Mouse (Mus musculus): ENCODE results near the gene Pkig.
"Not testable (repeated sequence)": the region's sequence is repeated elsewhere in the genome, so short reads cannot be mapped to it uniquely, and the experiment has no call there.

Pkig gene

GRCm38 (mm10) chr2:163642685-163643575, 15.3 kb upstream of the Pkig start:
- peak; percentile 42 to 62 for DNase-seq (ENCODE audit: low read depth in 2 of 2, low spot score in 2 of 2)

- no peak for DNase-seq (ENCODE audit: low read depth in 2 of 2, low spot score in 2 of 2)
These were observed 14.6 kb upstream of the Pkig start for GRCm38 (mm10) chr2:163643576-163643971.

- no peak for DNase-seq (ENCODE audit: low read depth in 2 of 2, low spot score in 2 of 2)
These were observed 14.1 kb upstream of the Pkig start for GRCm38 (mm10) chr2:163644047-163644446.

- DNase-seq (ENCODE audit: low read depth in 2 of 2, low spot score in 2 of 2): peak; percentile 100
These were observed 13.4 kb upstream of the Pkig start, which contains the start of gene Serinc3 for GRCm38 (mm10) chr2:163644575-163645385. Serinc3 (minus strand) TSS chr2:163645131.

GRCm38 (mm10) chr2:163645700-163646460, 12.3 kb upstream of the Pkig start:
- DNase-seq (ENCODE audit: low read depth in 2 of 2, low spot score in 2 of 2): no peak

- no peak for DNase-seq (ENCODE audit: low read depth in 2 of 2, low spot score in 2 of 2)
These were observed 11.6 kb upstream of the Pkig start for GRCm38 (mm10) chr2:163646461-163647080.

- not testable (repeated sequence) for DNase-seq (ENCODE audit: low read depth in 2 of 2, low spot score in 2 of 2)
These were observed 2.5 kb upstream of the Pkig start for GRCm38 (mm10) chr2:163655699-163656098.

GRCm38 (mm10) chr2:163657486-163657885, 700 bp upstream of the Pkig start:
- DNase-seq (ENCODE audit: low read depth in 2 of 2, low spot score in 2 of 2): no peak

GRCm38 (mm10) chr2:163658941-163659340, 755 bp downstream of the Pkig start:
- DNase-seq (ENCODE audit: low read depth in 2 of 2, low spot score in 2 of 2): no peak

GRCm38 (mm10) chr2:163659431-163659830, 1.2 kb downstream of the Pkig start:
- DNase-seq (ENCODE audit: low read depth in 2 of 2, low spot score in 2 of 2): no peak

GRCm38 (mm10) chr2:163660103-163660701, 2.0 kb downstream of the Pkig start:
- DNase-seq (ENCODE audit: low read depth in 2 of 2, low spot score in 2 of 2): no peak

- no peak for DNase-seq (ENCODE audit: low read depth in 2 of 2, low spot score in 2 of 2)
These were observed 3.2 kb downstream of the Pkig start for GRCm38 (mm10) chr2:163661371-163661850.

GRCm38 (mm10) chr2:163662076-163662475, 3.9 kb downstream of the Pkig start:
- DNase-seq (ENCODE audit: low read depth in 2 of 2, low spot score in 2 of 2): no peak

GRCm38 (mm10) chr2:163662698-163663221, 4.6 kb downstream of the Pkig start:
- DNase-seq (ENCODE audit: low read depth in 2 of 2, low spot score in 2 of 2): no peak

- DNase-seq (ENCODE audit: low read depth in 2 of 2, low spot score in 2 of 2): no peak
These were observed 5.7 kb downstream of the Pkig start for GRCm38 (mm10) chr2:163663930-163664329.

GRCm38 (mm10) chr2:163667045-163667444, 8.9 kb downstream of the Pkig start:
- DNase-seq (ENCODE audit: low read depth in 2 of 2, low spot score in 2 of 2): no peak

- DNase-seq (ENCODE audit: low read depth in 2 of 2, low spot score in 2 of 2): no peak
These were observed 12.8 kb downstream of the Pkig start for GRCm38 (mm10) chr2:163670872-163671594.

GRCm38 (mm10) chr2:163674397-163674796, 16.2 kb downstream of the Pkig start:
- no peak for DNase-seq (ENCODE audit: low read depth in 2 of 2, low spot score in 2 of 2)

- DNase-seq (ENCODE audit: low read depth in 2 of 2, low spot score in 2 of 2): no peak
These were observed 17.0 kb downstream of the Pkig start for GRCm38 (mm10) chr2:163675144-163675619.
